Comparison of ENCODE assay signal across 15 mouse cellular contexts in genomic region chr19:53447754-53448153, GRCm38 (mm10). TPM values are rescaled to one million over a fixed set of nuclear protein-coding genes. Genes with fewer than 3 reads are reported as not detected.
DNase-seq lines count a peak whose midpoint lies in the region; ATAC-seq lines count a peak whose summit lies in the region.
"Had no signal": no experiment of that assay in that cellular context is flagged by ENCODE, and none has a peak within 500 bp of the region (broad histone marks: within the 10 kb centered on the region; RNA-seq: fewer than 3 reads in every experiment).

No protein-coding gene starts in this region.

- DNase-seq in gastrocnemius, postnatal 14 days, result peak; percentile 20
- DNase-seq in gastrocnemius, postnatal 36 days, result no peak
- peak; percentile 22 for DNase-seq in left cerebral cortex, postnatal 4 days
- no peak for DNase-seq in left cerebral cortex, postnatal 36 days (ENCODE audit: low spot score in 2 of 2)
- peak; percentile 20 for DNase-seq in Muller cell, postnatal 12 days (ENCODE audit: inconsistent ontology term)
- peak; percentile 57 to 68 for DNase-seq in kidney, postnatal 25 days
- no peak for DNase-seq in testis, postnatal 10 days (ENCODE audit: low spot score)
- DNase-seq: gastrocnemius, postnatal 25 days; retina, postnatal 1 day; right cerebral cortex, postnatal 4 days; thymus, adult 2 months had no signal

- intact Hi-C loops in gastrocnemius, postnatal 14 days (cut with DNase I; ENCODE audit: low total_unique reads), result no loop called here
- intact Hi-C loops in gastrocnemius, postnatal 36 days (cut with DNase I), result no loop called here
- intact Hi-C loops in left cerebral cortex, postnatal 4 days (cut with DNase I), result no loop called here
- intact Hi-C loops in left cerebral cortex, postnatal 36 days (cut with DNase I), result no loop called here

- ATAC-seq in megakaryocyte-erythroid progenitor cell, adult 5-6 weeks (replicated peaks; ENCODE audit: low FRiP score, low TSS enrichment, poor library complexity, severe bottlenecking), result no peak
- ATAC-seq: activated CD4-positive, CD25-positive, alpha-beta regulatory T cell, adult 4 months; midbrain, embryonic 16.5 days; Patski had no signal

RNA-seq across cellular contexts. Expression of gene Smndc1, which starts 57.4 kb away (rescaled TPM):
- total RNA-seq in gastrocnemius, postnatal 14 days (2021), result 10 to 100 TPM; 24.3 to 26.6 TPM
- total RNA-seq in gastrocnemius, postnatal 36 days (2021), result 10 to 100 TPM; 20.9 to 25.2 TPM
- total RNA-seq in left cerebral cortex, postnatal 4 days (2021), result 10 to 100 TPM; 38.6 to 45.1 TPM
- 10 to 100 TPM; 33.2 to 40.5 TPM for total RNA-seq in left cerebral cortex, postnatal 36 days (2021)
- 56.9 and 60.9 TPM in 2 replicates for total RNA-seq in megakaryocyte-erythroid progenitor cell, adult 5-6 weeks (2014; fragmentation: Nextera tagmentation)
- 34.7 and 45.6 TPM in 2 replicates for total RNA-seq in megakaryocyte-erythroid progenitor cell, adult 5-6 weeks (2017)

Comparison
In these comparisons a context has a peak if more than half of its experiments do, and no peak if none do; other contexts are left out.
1. DNase-seq: peak in gastrocnemius, postnatal 14 days (single experiment), left cerebral cortex, postnatal 4 days (single experiment), Muller cell, postnatal 12 days (single experiment) and kidney, postnatal 25 days (2 of 2); none in gastrocnemius, postnatal 36 days (0 of 2), left cerebral cortex, postnatal 36 days (0 of 2) and testis, postnatal 10 days (single experiment).